Mouse (Mus musculus) MN1 (cell line): Measurements from ENCODE around the gene Yy1.
A peak's percentile ranks its signal among the peaks of the same experiment; 100 is the strongest.

ENCODE experiments used
- DNase-seq: peaks from one replicate; pipeline ENCODE4 v3.0.0-alpha.2; 2016; ENCODE audit warnings: low spot score

Gene Yy1

DNA sequence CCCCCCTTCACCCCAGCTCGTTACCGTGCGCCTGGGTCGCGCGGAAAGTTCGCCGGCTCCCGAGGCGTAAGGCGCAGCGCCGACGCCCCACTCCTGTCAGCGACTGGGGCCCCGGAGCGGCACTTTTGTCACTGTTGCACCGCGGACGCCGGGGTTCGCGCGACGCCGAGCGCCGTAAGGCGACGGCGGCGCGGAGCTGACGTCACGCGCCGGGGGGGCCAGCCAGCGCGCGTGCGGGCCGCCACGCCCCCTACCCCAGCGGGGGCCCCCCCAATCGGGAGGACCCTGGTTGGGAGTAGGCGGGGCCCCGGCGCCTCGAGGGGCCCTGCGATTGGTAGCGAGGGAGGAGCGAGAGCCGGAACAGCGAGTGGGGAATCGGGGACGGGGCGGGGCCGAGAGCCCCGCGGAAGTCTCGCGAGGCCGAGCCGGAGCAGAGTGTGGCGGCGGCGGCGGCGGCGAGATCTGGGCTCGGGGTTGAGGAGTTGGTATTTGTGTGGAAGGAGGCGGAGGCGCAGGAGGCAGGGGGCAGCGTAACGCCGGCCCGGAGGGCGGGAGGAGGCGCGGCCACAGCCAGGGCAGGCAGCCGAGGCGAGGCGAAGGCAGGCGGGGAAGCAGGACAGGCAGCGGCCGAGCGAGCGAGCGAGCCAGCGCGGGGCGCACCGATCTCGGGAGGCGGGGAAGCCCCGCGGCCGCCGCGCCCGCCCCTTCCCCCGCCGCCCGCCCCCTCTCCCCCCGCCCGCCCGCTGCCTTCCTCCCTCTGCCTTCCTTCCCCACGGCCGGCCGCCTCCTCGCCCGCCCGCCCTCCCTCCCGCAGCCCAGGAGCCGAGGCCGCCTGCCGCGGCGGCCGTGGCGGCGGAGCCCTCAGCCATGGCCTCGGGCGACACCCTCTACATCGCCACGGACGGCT, at the start of gene Yy1:
Yy1 (plus strand) TSS at position 428 of the 907 bp plus-strand sequence.
- DNase-seq, result peak; percentile 96

DNA sequence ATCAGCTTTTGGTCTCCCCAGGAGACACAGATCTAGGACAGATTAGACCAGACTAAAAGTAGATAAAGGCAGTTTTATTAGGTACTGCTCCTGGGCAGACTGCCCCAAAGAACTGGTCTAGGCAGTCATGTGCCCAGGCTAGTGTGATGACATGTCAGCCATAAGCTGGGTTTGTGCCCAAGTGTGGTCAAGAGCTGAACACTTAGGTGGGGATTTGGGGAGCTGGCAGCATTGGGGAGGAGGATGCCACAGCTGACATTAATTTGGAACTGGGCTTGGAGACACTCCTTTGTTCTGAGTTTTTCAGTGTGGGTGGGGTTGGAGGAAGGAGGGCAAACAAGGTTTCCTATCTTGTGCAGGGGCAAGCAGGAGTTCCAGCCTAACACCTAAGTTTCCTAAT, 46.8 kb upstream of the Yy1 start:
- no peak for DNase-seq

DNA sequence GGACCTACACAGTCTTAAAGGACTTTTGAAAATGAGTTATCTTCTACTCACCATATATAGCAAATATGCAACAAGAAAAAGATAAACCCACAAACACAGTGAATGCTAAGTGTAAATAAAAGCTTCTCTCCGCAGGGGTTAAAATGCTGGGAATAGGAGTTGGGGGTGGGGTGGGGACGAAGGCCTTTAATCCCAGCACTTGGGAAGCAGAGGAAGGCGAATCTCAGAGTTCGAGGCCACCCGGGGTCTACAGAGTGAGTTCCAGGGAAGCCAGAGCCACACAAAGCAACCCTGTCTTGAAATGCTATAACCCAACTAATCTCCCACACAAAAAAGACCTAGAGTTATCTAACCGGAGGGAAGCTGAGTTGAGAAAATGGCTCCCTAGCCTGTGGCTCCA, 43.8 kb upstream of the Yy1 start:
- no peak for DNase-seq

DNA sequence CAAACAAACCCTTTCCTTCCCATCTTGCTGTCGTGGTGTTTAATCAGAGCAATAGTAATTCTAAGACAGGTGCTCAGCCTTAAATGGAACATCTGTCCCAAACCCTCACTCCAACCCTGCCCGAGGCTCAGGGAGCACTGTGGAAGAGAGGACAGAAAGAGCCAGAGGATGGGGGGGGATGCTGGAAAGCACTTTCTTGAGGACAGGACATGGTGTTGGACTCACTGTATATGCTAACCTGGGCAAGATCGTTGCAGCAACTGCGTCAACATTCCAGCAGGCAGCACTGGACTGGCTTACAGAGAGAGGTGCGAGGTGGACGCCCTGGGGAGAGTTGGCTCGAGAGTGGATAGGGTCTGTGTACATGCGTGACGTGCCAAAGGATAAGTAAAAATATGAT, 43.3 kb upstream of the Yy1 start:
- no peak for DNase-seq

DNA sequence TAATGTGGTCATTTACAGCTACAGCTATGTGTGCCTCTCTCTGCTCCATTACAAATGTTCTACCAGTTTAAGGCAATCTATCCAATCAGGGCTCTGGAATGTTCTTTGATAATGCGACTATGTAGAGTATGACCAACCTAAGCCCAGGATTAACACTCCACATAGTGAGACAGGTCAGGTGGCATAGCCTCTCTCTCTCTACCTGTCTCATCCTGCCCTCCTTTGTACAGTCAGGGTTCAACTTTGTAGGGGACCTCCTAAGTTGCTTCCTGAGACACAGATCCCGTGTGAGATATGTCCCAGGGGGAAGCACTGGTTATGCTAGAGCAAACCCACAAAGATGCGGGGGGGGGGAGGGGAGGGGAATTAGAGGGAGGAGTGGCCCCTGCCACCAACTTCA, 42.5 kb upstream of the Yy1 start:
- DNase-seq, result no peak

DNA sequence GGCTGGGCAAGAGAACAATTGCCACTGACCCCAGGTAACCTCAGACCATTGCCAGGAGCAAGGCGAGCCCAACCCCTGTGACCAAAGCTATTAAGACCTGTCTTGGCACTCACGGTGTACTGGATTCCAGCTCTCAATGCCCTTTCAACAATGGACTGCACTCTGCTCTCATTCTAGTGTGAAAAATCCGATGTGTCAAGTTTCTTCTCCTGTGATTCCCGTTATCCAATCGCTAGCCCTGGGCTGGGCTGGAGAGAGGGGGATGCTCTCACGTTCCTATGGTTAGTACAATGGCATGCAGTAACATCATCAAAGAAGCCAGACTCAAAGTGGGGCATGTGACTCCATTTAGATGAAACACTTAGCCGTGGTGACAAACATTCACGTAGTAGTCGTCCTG, 41.0 kb upstream of the Yy1 start:
- no peak for DNase-seq

DNA sequence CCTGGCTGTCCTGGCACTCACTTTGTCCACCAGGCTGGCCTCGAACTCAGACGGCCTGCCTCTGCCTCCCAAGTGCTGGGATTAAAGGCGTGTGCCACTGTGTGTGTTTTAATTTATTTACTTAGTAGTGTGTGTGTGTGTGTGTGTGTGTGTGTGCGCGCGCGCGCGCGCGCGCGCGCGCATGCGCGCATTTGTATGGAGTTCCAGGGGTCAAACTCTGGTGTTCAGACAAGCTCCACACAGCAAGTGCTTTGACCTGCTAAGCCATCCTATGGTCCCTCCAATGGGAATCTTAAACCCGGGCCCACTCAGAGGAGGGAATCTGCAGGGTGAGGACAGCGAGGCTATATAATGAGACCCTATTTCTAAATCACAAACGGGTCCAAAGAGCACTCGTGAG, 37.6 kb upstream of the Yy1 start:
- DNase-seq, result no peak

DNA sequence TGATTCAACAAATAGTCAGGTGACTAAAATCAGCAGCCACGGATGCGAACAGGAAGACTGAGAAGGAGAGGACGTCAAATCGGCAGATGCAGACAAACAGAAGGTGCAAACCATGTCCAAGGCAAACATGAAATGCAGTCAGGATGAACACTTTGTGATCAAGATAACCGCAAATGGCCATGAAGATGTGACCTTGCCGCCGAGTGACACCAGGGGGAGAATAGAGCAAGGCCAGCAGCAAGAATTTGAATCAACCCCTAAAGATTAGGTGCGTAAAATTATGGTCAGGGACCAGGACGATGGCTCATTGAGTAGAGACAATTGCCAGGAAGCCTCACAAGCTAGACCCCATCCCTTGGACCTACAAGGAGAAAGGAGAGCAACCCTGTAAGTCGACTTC, 36.2 kb upstream of the Yy1 start:
- DNase-seq, result no peak

DNA sequence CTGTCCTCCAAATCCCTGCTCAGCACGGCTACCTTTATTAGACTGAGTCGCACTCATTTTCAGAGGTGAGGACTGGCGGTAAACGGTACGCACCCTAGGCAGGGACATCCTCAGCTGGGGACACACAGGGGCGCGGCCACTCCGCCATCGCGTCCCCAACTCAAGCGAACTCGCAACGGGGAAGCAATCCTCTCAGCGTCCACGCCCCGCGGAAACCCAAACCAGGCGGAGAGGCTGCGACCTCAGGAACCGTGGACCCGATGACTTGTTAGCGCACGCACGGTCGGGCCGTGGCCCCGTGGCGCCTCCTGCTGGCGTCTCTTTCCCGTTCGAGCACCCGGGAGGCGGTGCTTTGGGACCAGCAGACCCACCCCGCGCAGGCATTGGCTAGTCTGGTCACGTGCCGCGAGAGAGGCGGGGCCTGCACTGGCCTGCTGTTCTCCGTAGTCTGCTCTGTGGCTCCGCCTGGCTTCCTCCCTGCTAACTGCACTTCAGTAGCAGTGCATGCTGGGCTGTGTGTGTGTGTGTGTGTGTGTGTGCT, 35.0 kb upstream of the Yy1 start:
- no peak for DNase-seq

DNA sequence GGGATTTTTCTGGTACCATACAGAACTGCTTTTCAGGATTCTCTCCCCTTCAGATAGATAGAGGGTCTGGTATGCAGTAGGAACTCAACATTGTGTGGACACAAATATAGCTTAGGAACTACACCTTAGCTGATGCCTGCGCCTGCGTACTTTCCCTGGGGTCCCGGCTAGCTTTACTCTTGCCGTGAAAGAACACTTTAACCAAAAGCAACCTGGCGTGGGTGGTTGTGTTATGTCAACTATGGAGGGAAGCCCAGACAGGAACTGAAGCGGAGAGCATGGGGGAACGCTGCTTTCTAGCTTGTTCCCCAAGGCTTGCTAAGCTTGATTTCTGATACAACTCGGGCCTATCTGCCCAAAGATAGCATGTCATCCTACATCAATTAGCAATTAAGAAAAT, 34.5 kb upstream of the Yy1 start:
- DNase-seq, result no peak

DNA sequence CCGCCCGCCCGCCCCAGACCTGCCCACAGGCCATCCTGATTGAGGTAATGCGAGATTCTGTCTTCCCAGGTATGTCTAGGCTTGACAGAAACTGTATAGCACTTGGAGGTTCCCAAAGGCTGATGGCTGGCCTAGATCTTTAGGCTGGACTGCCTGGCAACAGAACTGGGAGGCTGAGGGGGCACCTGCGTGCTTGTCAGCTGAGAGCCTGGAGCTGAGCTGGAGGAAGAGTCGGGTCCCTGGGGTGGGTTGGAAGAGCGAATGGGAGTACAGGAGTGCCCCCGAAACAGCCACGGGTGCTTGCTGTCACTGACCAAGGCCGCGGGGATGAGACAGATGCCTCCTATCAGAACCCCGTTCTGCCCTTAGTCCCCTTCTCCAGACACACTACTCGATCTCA, 34.1 kb upstream of the Yy1 start:
- DNase-seq, result no peak

DNA sequence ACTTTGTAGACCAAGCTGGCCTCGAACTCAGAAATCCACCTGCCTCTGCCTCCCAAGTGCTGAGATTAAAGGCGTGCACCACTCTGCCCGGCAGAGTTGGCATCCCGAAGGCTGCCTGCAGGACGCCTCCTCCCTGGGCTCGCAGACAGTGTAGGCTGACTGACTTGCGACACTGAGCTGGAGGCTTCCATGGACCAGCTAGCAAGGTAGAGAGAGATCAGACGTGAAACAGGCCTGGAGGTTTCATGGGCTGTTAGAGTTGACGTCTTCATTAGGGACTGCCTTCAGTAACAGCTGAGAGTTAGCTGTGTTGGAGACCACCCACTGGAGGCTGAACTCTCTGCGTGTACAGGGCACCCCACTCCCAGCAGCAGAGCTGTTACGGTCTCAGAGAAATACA, 33.5 kb upstream of the Yy1 start:
- no peak for DNase-seq

DNA sequence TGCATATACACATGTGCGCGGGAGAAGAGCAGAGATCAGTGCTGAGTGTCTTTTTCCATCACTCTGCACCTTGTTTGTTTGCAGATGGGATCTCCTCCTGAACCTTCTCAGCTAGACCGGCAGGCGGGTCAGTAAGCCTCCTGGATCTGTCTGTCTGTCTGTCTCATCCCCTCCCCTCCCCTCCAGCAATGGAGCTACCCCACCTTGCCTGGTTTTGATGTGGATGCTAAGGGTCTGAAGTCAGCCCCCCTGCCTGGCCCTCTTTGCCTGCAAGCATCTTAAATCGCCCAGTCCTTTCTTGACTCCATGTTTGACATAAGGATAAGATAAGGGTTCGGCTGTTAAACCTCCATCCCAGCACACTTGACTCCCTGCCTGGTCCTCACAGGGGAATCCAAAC, 32.8 kb upstream of the Yy1 start:
- no peak for DNase-seq

DNA sequence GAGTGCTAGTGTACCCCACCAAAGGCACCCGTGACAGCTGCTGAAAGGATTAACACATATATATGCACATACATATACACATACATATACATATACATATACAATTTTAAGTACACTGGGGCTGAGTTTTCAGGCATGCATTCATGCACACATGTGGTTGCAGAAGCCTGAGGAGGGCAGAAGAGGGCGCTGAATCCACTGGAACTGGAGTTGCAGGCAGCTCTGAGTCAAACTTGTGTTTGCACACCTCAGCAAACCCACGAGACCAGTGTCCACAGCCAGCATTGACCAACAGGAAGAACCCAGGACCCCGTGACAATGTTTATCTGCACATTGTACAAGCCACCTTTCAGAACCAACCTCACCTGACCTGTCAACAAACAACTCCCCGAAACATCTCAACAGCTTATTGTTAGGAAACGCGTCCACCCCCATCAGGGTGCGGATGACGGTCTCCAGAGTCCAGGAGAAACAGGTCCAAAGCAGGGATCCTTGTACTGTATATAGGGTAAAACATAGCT, 32.2 kb upstream of the Yy1 start:
- no peak for DNase-seq

DNA sequence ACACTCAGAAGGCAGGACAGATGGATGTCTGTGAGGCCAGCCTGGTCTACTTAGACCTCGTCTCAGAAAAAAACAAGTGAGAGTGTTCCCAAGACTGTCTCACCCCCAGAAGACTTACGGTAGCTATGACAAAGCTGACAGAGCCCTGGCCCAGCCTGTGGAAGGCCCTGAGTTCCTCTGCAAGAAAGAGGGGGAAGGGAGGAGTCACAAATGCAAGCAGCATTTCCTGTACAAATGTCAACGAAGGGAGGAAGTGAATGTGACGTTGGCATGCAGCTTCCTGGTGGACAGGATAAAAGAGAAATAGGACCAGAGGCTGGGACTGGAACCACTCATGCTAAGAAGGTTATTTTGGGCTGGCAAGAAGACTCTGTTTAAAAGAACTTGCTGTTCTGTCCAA, 31.6 kb upstream of the Yy1 start:
- DNase-seq, result no peak

DNA sequence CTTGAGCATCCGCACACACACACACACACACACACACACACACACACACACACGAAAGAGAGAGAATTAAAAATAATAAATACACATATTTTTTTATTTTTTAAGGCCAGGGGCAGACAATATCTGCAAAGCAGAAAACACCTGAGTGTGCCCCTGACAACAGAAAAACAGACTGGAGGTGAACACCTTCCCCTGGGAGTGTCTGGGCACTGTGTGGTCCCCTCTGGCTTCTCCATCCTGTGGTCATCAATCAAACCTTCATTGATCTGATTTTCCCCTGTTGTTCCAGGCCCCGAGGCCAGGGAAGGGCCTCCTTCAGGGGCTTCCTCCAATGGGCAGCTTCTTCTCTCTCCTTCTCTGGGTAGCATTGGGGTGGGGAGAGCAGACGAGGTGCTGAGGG, 31.1 kb upstream of the Yy1 start:
- DNase-seq, result no peak

DNA sequence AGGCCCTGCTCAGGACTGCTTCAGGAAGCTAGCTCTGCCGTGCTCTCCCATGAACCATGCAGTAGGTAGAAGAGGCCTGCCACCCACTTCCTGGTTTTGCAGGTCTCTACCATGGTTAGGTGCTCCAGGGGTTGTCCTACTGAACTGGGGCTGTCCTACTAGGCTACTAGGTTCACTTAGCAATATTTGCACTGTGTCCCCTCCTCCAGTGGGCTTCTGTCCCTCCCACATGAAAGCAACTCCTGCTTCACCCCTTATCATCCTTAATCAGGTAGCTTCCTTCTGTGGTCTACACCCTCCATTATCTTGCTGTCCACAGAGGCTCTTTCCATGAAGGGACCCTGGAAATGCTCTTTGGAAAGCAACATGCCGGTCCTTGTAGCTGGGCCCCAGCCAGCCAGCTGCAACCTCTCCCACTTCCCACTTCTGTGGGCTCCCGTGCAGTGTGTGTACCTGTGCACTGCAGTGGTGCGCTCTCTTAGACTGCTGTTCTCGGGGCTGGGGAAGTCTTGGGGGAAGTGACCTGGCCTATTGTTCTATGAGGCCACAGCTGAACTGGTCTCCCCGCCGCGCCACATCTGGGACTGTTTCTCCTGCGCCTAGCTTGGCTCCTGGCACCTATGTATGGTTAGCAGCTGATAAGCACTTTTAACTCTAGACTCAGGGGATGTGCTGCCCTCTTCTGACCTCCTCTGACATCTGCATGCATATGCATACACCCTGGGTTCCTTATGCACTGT, 29.5 kb upstream of the Yy1 start:
- DNase-seq, result peak; percentile 27

DNA sequence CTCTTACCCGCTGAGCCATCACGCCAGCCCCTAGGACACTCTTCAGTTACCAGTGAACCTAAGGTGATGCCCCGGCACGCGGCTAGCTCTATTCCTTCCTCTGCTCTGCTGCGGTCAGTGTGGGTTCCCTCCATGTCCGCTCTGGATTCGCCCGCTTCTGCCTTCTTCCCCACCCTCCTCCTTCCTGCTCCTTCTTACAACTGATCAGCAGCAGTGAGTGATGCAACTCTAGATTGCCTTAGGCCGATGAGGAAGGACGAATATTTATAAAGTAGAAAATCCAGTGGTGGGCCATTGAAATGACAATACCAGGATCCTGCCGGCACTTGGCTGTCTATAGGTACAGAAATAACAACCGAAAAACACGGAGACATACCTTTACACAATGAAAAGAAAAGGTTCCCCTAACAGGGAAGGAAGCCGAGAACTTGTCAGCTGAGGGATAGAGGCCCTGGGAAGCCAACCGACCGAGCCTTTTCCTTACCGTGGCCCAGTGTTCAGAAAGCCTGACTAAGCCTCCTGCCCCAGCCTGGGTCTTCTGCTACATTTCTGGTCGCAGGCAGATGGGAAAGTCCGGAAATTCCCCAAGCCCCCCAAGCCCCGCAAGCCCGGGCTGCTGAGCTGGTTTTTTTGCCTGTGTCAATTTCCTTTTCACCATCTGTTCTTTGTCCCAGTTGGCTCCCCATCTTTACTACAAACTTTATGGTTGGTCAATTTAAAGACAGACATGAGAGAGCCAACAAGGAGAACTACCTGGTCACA, 27.7 kb upstream of the Yy1 start:
- DNase-seq, result peak; percentile 7

DNA sequence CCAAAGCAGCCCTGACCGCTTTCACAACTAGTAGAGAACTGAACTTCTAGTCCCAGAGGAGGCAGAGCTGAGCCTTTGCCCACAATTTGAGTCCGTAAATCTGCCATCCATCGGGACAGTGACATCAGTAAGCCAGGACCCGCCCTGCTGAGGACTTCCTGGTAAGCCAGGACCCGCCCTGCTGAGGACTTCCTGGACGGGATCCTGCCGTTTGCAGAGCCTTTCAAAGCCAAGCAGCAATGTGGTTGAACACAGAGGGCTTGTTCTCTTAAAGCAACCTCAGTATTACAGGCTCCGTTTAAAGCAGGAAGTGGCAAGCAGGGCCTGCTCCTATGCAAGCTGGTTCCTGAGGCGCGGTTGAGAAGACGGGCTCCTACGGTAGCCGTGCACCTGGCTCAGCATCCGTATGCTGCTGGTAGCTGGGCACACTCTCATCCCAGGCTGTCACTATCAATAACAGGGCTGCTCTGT, 27.0 kb upstream of the Yy1 start:
- DNase-seq, result peak; percentile 78

DNA sequence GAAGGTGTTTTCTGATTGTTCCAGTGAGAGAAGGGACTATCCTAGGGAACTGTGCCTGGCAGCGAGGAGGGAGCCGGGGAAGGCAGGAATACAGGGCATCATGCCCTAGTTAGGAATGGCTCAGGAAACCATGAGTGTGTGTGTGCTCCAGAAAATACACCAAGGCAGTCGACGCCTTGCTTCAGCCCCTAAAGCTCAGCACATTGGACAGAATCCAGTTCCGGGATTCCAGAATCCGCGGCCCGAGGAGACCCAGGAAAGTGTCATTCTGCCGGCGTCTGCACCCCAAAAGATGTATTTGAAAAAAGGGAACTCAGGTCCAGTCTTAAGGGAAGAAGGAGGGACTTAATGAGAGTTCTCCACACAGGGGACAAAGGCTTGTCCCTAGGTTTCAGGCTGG, 26.5 kb upstream of the Yy1 start:
- no peak for DNase-seq

DNA sequence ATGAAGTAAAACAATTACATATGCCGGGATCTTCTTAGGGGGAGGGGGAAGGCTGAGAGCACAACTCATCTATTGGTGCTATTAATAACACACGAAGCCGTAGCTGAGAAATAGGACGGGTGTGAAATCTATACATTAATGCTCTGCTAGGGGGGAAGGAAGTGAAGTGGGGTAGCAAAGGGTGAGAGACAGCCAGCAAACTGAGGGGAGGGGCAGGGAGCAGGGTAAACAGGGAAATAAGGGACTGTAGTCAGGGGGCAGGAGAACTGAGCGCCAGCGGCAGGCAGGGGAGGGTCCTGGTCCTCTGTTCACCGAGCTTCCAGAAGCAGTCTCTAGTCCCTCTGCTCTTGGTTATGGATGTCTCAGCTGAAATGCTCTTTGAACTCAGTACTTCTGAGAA, 25.9 kb upstream of the Yy1 start:
- no peak for DNase-seq

DNA sequence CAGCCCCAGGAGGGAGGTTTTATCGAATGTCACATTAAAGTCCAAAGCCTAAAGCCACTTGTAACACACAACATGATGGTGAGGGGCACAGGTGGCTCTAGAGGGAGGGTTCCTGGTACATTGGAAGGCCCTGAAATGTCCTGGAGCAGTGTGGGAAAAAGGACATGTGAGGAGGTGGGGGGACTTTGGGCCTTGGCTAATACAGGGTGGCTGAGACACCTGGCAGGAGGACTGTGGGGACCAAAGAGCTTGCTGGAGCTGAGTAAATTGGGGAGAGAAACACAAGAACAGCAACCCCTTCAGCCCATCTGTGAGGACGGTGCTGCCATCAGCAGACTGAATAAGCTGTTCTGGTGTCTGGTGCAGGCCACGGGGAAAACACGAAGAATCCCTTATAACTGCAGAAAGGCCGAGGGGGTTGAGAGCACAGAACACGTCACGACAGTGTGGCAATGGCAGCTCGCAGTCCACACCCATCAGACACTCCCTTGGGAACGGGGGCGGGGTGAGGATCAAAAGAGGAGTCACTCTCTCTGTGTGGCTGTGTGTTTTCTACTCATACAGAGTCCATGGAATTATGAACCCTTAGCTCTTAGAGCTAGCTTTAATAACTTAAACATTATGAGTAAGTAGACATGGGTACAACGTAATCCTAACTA, 24.4 kb upstream of the Yy1 start:
- no peak for DNase-seq
